Mouse (Mus musculus): ENCODE data around the gene Arhgap25. TPM values are rescaled to one million over a fixed set of nuclear protein-coding genes. Genes with fewer than 3 reads are reported as not detected.
"Not testable (repeated sequence)": the region's sequence is repeated elsewhere in the genome, so short reads cannot be mapped to it uniquely, and the experiment has no call there.

The Arhgap25 gene
- polyA plus RNA-seq (2015; fragmentation: Nextera tagmentation; extraction: Ambion mirVana), result 1.5 and 2.1 TPM in 2 replicates

DNA sequence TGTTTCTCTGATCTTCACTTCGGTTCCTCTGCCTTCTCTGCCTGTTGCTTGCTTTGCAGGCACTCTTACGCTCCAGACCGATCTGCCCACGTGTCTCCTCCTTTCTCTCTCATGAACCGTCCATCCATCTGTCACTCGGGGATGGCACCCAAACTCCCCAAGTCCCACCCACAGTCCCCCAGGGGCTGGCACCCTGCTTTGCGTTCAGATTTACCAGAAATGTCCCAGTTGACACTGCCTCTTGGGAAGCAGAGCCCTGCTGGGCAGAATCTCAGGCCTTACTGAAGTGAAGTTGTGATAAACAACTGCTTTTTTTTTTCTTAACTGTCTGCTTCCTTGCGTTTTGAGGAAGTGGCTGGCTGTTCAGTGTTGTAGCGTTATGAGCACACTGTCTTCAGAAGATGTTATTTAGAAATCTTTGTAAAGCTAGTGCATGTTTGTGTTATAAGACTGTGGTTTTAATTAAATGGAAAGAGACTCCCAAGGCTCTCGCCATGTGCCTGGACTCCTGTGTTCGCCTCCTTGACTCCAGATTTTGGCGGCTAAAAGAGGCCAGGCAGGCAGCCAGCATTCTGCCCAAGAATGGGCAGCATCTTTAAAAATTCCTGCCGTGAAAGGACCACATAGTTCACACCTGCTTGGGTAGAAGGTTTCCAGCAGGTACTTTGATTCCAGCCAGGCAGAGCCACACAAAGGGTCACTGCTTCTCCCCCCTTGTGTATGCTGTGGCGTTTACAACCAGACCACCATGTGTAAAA lies at the start of gene Arhgap25:
Gene Arhgap25 (minus strand): TSS at position 307 of the 758 bp plus-strand sequence.
- H3K27ac ChIP-seq (ENCODE audit: low read depth, low read length), result no peak within 1 kb of the TSS; the same call in 1 of the 2 replicates
- H3K4me1 ChIP-seq (replicated peaks; ENCODE audit: control insufficient read depth, insufficient read depth, low read length), result no peaks in the 10 kb centered on the region
- ATAC-seq, result no peak; the same call in 1 of the 2 replicates
- no peak for TF ChIP-seq CTCF (IDR thresholded peaks at IDR 0.05; ENCODE audit: low read depth)
- 63% methylated on average over 14 of the region's 14 CpGs for WGBS
- H3K36me3 ChIP-seq (ENCODE audit: control insufficient read depth, insufficient read depth), result no peaks in the 10 kb centered on the region
- H3K9me3 ChIP-seq (ENCODE audit: control insufficient read depth), result no peaks in the 10 kb centered on the region
- no peaks in the 10 kb centered on the region for H3K27me3 ChIP-seq (replicated peaks; ENCODE audit: control insufficient read depth, insufficient read depth, low read length)
- no peak within 1 kb of the TSS for H3K4me2 ChIP-seq (replicated peaks; ENCODE audit: low read depth)
- H3K4me3 ChIP-seq (ENCODE audit: low read depth, low read length), result no peak within 1 kb of the TSS
- H3K9ac ChIP-seq (ENCODE audit: low read depth, low read length), result no peak within 1 kb of the TSS

DNA sequence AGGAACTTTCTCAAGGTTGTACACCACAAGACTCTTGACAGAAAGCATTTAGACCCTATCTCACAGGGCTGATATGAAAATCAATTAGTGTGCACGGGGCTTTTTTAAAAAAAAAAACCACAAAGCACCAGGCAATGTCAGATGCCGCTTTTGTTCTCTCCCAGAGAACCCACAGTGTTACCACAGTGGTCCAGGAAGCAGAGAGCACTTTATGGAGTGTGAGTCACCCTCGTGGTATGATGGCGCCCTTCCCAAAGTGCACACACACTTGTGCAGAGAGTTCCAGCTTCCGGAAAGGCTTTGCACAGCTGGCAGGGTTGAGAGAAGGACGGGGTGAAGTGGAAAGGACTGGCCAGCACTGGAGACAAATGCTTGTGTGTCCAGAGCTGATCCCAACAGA lies 49.4 kb upstream of the Arhgap25 start:
- TF ChIP-seq CTCF (IDR thresholded peaks at IDR 0.05; ENCODE audit: low read depth), result no peak
- Histone ChIP-seq H3K4me2 (replicated peaks; ENCODE audit: low read depth) (no peak overlapping the region; the same call in 1 of the 2 replicates), H3K27ac (ENCODE audit: low read depth, low read length) (no peak overlapping the region)

DNA sequence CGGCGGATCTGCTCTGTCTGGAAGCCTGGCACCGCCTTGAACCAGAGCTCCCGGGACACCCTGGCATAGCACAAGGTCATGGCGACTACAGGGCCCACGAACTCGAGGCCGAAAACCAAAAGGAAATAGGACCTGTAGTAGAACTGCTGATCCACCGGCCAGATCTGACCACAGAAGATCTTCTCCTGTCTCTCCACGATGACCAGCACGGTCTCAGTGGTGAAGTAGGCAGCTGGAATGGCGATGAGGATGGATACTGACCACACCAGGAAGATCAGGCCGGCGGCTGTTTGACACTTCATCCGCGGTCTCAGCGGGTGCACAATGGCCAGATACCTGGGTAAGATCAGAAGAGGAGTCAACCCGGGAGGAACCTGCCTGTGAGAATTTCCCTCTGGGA lies 48.5 kb upstream of the Arhgap25 start:
- no peak for TF ChIP-seq CTCF (IDR thresholded peaks at IDR 0.05; ENCODE audit: low read depth)
- no peak for ATAC-seq
- Histone ChIP-seq H3K4me1 (replicated peaks; ENCODE audit: control insufficient read depth, insufficient read depth, low read length) (peaks cover 8% of the 10 kb centered on the region; the same call in 1 of the 2 replicates), H3K27me3 (replicated peaks; ENCODE audit: control insufficient read depth, insufficient read depth, low read length) (no peaks in the 10 kb centered on the region), H3K4me3 (ENCODE audit: low read depth, low read length) (no peak overlapping the region), H3K9me3 (ENCODE audit: control insufficient read depth) (no peaks in the 10 kb centered on the region), H3K27ac (ENCODE audit: low read depth, low read length) (no peak overlapping the region), H3K9ac (ENCODE audit: low read depth, low read length) (no peak overlapping the region), H3K4me2 (replicated peaks; ENCODE audit: low read depth) (no peak overlapping the region), H3K36me3 (ENCODE audit: control insufficient read depth, insufficient read depth) (no peaks in the 10 kb centered on the region)
- WGBS, result 91% methylated on average over 18 of the region's 18 CpGs

More for the DNA sequence above, 49.4 kb upstream of the Arhgap25 start:
- 13% methylated on average over 6 of the region's 6 CpGs for WGBS
- Histone ChIP-seq H3K27me3 (replicated peaks; ENCODE audit: control insufficient read depth, insufficient read depth, low read length) (no peaks in the 10 kb centered on the region), H3K4me1 (replicated peaks; ENCODE audit: control insufficient read depth, insufficient read depth, low read length) (peaks cover 6% of the 10 kb centered on the region; the same call in 1 of the 2 replicates), H3K36me3 (ENCODE audit: control insufficient read depth, insufficient read depth) (no peaks in the 10 kb centered on the region), H3K9me3 (ENCODE audit: control insufficient read depth) (no peaks in the 10 kb centered on the region), H3K9ac (ENCODE audit: low read depth, low read length) (no peak overlapping the region), H3K4me3 (ENCODE audit: low read depth, low read length) (no peak overlapping the region)
- peak; percentile 86 for ATAC-seq

DNA sequence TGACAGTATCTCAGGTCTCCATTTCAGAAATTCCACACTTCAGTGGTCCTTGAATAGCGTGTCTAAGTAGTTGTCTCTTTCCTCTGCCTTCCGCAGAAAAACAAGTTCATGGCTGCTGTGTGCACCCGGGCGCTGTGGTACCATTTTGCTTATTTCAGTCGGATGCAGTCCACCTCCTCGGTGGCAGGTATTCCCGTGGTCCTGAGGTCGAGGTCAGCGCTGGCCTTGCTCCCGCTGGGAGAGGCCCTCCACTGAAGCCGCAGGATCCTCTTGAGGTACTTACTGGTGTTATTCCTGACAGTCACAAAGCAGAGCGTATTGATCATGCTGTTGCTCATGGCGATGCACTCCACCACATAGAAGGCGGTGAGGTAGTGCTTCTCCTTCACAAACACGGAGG lies 48.0 kb upstream of the Arhgap25 start:
- Histone ChIP-seq H3K27ac (ENCODE audit: low read depth, low read length) (no peak overlapping the region), H3K36me3 (ENCODE audit: control insufficient read depth, insufficient read depth) (no peaks in the 10 kb centered on the region), H3K27me3 (replicated peaks; ENCODE audit: control insufficient read depth, insufficient read depth, low read length) (no peaks in the 10 kb centered on the region), H3K9ac (ENCODE audit: low read depth, low read length) (no peak overlapping the region), H3K4me3 (ENCODE audit: low read depth, low read length) (no peak overlapping the region), H3K4me1 (replicated peaks; ENCODE audit: control insufficient read depth, insufficient read depth, low read length) (peaks cover 10% of the 10 kb centered on the region; the same call in 1 of the 2 replicates), H3K4me2 (replicated peaks; ENCODE audit: low read depth) (no peak overlapping the region), H3K9me3 (ENCODE audit: control insufficient read depth) (no peaks in the 10 kb centered on the region)
- TF ChIP-seq CTCF (IDR thresholded peaks at IDR 0.05; ENCODE audit: low read depth), result no peak
- no peak for ATAC-seq
- WGBS, result 90% methylated on average over 15 of the region's 15 CpGs

DNA sequence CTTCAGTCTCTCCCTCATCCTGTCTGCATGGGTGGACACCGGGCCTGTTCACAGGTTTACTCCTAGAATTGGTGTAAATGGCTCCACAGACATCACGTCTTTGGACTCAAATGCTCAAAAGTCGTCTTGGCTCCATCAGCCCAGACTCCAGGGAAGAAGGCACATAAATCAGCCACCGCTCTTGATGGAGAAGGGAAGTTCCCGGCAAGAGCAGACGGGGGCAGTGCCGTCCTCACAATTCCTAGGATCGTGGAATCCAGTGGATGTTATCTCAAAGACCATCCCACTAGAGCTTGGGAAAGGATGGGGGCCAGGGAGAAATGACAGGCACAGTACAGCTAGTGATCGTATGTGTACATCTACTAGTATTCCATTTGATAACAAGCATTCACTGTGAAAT lies 45.2 kb upstream of the Arhgap25 start:
- Histone ChIP-seq H3K4me3 (ENCODE audit: low read depth, low read length) (no peak overlapping the region), H3K4me1 (replicated peaks; ENCODE audit: control insufficient read depth, insufficient read depth, low read length) (peaks cover 10% of the 10 kb centered on the region; the same call in 1 of the 2 replicates), H3K27me3 (replicated peaks; ENCODE audit: control insufficient read depth, insufficient read depth, low read length) (no peaks in the 10 kb centered on the region), H3K4me2 (replicated peaks; ENCODE audit: low read depth) (no peak overlapping the region), H3K9ac (ENCODE audit: low read depth, low read length) (no peak overlapping the region), H3K9me3 (ENCODE audit: control insufficient read depth) (no peaks in the 10 kb centered on the region), H3K36me3 (ENCODE audit: control insufficient read depth, insufficient read depth) (no peaks in the 10 kb centered on the region), H3K27ac (ENCODE audit: low read depth, low read length) (no peak overlapping the region)
- peak; percentile 52 for TF ChIP-seq CTCF (IDR thresholded peaks at IDR 0.05; ENCODE audit: low read depth)
- 60% methylated on average over 9 of the region's 9 CpGs for WGBS
- no peak for ATAC-seq

DNA sequence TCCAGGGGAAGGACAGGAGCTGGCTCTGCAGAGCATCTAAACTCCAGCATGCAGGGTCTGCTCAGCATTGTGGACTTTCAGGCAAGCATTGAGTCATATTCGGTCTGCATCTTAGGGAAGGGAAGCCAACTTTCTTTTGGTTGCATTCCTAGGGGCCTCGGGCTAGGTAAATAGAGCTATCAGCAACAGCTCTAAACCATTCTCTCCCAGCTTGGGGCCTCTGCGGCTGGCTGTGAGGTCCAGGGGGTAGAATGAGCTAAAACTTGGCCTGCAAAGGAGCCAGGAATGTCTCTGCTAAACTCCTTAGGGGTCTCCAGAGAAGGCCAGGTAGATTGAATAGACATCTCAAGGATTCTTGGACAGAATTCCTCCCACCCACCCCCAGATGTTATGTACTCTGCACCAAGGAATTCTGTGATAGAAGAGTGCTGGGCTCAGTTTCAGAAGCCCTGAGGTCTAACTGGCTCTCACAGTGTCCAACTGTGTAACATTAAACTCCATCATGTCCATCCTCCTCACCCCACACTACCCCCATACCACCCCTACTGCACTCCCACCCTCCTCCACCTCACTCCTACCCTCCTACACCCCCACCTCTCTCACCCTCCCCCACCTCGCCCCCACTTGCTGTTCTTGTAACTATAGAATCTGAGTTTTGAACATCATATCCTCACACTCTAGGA lies 43.7 kb upstream of the Arhgap25 start:
- Histone ChIP-seq H3K4me1 (replicated peaks; ENCODE audit: control insufficient read depth, insufficient read depth, low read length) (0 out of 2 replicates have a peak, but pooled peaks cover 4% of the 10 kb centered on the region), H3K36me3 (ENCODE audit: control insufficient read depth, insufficient read depth) (no peaks in the 10 kb centered on the region), H3K27me3 (replicated peaks; ENCODE audit: control insufficient read depth, insufficient read depth, low read length) (no peaks in the 10 kb centered on the region), H3K9ac (ENCODE audit: low read depth, low read length) (no peak overlapping the region), H3K9me3 (ENCODE audit: control insufficient read depth) (no peaks in the 10 kb centered on the region), H3K4me3 (ENCODE audit: low read depth, low read length) (no peak overlapping the region), H3K27ac (ENCODE audit: low read depth, low read length) (no peak overlapping the region), H3K4me2 (replicated peaks; ENCODE audit: low read depth) (no peak overlapping the region)
- no peak for TF ChIP-seq CTCF (IDR thresholded peaks at IDR 0.05; ENCODE audit: low read depth)
- no peak for ATAC-seq
- 30% methylated on average over 4 of the region's 4 CpGs for WGBS

DNA sequence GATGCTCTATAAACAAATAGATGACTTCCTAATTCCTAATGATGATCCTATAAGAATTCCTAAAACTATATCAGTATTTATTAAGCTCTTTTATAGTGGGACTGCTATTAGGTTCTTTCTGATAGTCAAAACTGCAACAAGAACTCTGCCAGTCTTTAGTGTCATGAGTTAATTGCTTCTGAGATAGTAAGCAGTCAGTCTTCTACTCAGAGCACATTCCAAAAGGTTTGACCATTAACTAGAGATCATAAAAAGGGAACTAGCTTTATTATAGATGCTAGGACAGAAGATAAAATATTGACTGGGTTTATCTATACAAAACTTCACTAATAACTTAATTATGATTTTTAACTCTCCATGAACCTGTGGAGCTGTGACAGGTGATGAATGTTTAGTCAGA lies 38.8 kb upstream of the Arhgap25 start:
- ATAC-seq; H3K9me3 ChIP-seq (ENCODE audit: control insufficient read depth); H3K36me3 ChIP-seq (ENCODE audit: control insufficient read depth, insufficient read depth); H3K4me1 ChIP-seq (replicated peaks; ENCODE audit: control insufficient read depth, insufficient read depth, low read length); H3K27ac ChIP-seq (ENCODE audit: low read depth, low read length); H3K9ac ChIP-seq (ENCODE audit: low read depth, low read length); H3K4me3 ChIP-seq (ENCODE audit: low read depth, low read length); H3K27me3 ChIP-seq (replicated peaks; ENCODE audit: control insufficient read depth, insufficient read depth, low read length): not testable (repeated sequence)
- 0 out of 2 replicates have a peak overlapping the region, but pooled peaks have one; percentile 6 for H3K4me2 ChIP-seq (replicated peaks; ENCODE audit: low read depth)
